Mouse (Mus musculus) small intestine, adult 2 months (tissue): ENCODE data around the gene Gm10097.

Experiments
- CTCF ChIP-seq: fragments of 200-500 bp; IDR thresholded peaks from 2 replicates; pipeline ENCODE4 v1.5.1; 2012; ENCODE audit warnings: low read depth, mild to moderate bottlenecking, control low read depth, inconsistent platforms, low read length, moderate library complexity, mixed read lengths; ENCODE audit not compliant: insufficient replicate concordance, insufficient read length; ENCODE audit errors: extremely low read depth
- POLR2A ChIP-seq: fragments of 200-500 bp; IDR thresholded peaks from 2 replicates; pipeline ENCODE4 v1.6.1; 2012; ENCODE audit warnings: low read depth, mild to moderate bottlenecking, control low read depth, inconsistent platforms, low read length, moderate library complexity

- no peak for TF ChIP-seq CTCF
- TF ChIP-seq POLR2A = no peak
Measured at GRCm38 (mm10) chr10:5058876-5059275, 10.1 kb upstream of the Gm10097 start.
